Mouse (Mus musculus) forebrain, embryonic 10.5 days (tissue): ENCODE data around the gene Mecr. TPM values are rescaled to one million over a fixed set of nuclear protein-coding genes. Genes with fewer than 3 reads are reported as not detected.

ENCODE experiments used
- polyA plus RNA-seq: library from polyadenylated mRNA; unstranded; fragments of >200 nt; fragmentation: Nextera tagmentation; extraction: Ambion mirVana; gene quantifications from 2 replicates; pipeline ENCODE4 v1.2.1, GENCODE M21; 2016

Mecr gene
- polyA plus RNA-seq, 1 experiment from 2014 or later = 60.2 TPM

Other genes with a start within 250 kb of the Mecr start
- 26.5 and 27.0 TPM in 2 replicates for gene Ptpru, start 5.2 kb upstream of the Mecr start, polyA plus RNA-seq
- 152 and 155 TPM in 2 replicates for gene Srsf4, start 30.1 kb downstream of the Mecr start, polyA plus RNA-seq
- gene Tmem200b, start 78.3 kb downstream of the Mecr start, polyA plus RNA-seq = 0.84 and 1.7 TPM in 2 replicates
- gene Gm10300, start 231.2 kb downstream of the Mecr start, polyA plus RNA-seq = not detected in 2 replicates
- 115 and 123 TPM in 2 replicates for gene Epb41, start 231.9 kb downstream of the Mecr start, polyA plus RNA-seq